Mouse (Mus musculus) adrenal gland, postnatal 25 days (tissue): Measurements from ENCODE around the gene Pde8a. TPM values are rescaled to one million over a fixed set of nuclear protein-coding genes. Genes with fewer than 3 reads are reported as not detected.
A peak's percentile ranks its signal among the peaks of the same experiment; 100 is the strongest.

Experiments used
- DNase-seq: peaks from one replicate; pipeline ENCODE4 v3.0.0; 2021; ENCODE audit warnings: mixed read lengths
- total RNA-seq: library from RNA; stranded (reverse); gene quantifications from 2 replicates; pipeline ENCODE4 v1.2.3, GENCODE M21; 2021

Gene Pde8a
- total RNA-seq, 1 experiment from 2014 or later: 29.9 TPM

GRCm38 (mm10) chr7:81272908-81273307 is 59.5 kb downstream of the Pde8a start:
- no peak for DNase-seq

GRCm38 (mm10) chr7:81278966-81279365 is 65.6 kb downstream of the Pde8a start:
- no peak for DNase-seq

- no peak for DNase-seq
These were observed 67.8 kb downstream of the Pde8a start for GRCm38 (mm10) chr7:81281240-81281639.

GRCm38 (mm10) chr7:81286456-81286855 is 73.1 kb downstream of the Pde8a start:
- no peak for DNase-seq

GRCm38 (mm10) chr7:81286946-81287345 is 73.5 kb downstream of the Pde8a start:
- no peak for DNase-seq

GRCm38 (mm10) chr7:81295169-81295568 is 81.8 kb downstream of the Pde8a start:
- DNase-seq: no peak

GRCm38 (mm10) chr7:81298206-81298605 is 84.8 kb downstream of the Pde8a start:
- no peak for DNase-seq

- DNase-seq: no peak
These were observed 87.9 kb downstream of the Pde8a start for GRCm38 (mm10) chr7:81301323-81301722.

- peak; percentile 20 for DNase-seq
These were observed 90.3 kb downstream of the Pde8a start for GRCm38 (mm10) chr7:81303682-81304081.

- no peak for DNase-seq
These were observed 90.7 kb downstream of the Pde8a start for GRCm38 (mm10) chr7:81304100-81304499.

- no peak for DNase-seq
These were observed 91.3 kb downstream of the Pde8a start for GRCm38 (mm10) chr7:81304675-81305074.

GRCm38 (mm10) chr7:81307735-81308134 is 94.3 kb downstream of the Pde8a start:
- DNase-seq: no peak

GRCm38 (mm10) chr7:81309247-81309646 is 95.9 kb downstream of the Pde8a start:
- no peak for DNase-seq

- DNase-seq: no peak
These were observed 97.7 kb downstream of the Pde8a start for GRCm38 (mm10) chr7:81311130-81311529.

GRCm38 (mm10) chr7:81311581-81311980 is 98.2 kb downstream of the Pde8a start:
- DNase-seq: no peak

GRCm38 (mm10) chr7:81315583-81315982 is 102.2 kb downstream of the Pde8a start:
- peak; percentile 24 for DNase-seq

GRCm38 (mm10) chr7:81319749-81320148 is 106.4 kb downstream of the Pde8a start:
- DNase-seq: no peak

GRCm38 (mm10) chr7:81321776-81322175 is 108.4 kb downstream of the Pde8a start:
- DNase-seq: no peak

- DNase-seq: no peak
These were observed 112.6 kb downstream of the Pde8a start for GRCm38 (mm10) chr7:81326043-81326442.

GRCm38 (mm10) chr7:81326859-81327258 is 113.5 kb downstream of the Pde8a start:
- no peak for DNase-seq

- no peak for DNase-seq
These were observed 114.3 kb downstream of the Pde8a start for GRCm38 (mm10) chr7:81327661-81328060.

GRCm38 (mm10) chr7:81330767-81331166 is 117.4 kb downstream of the Pde8a start:
- no peak for DNase-seq

- DNase-seq: no peak
These were observed 118.5 kb downstream of the Pde8a start for GRCm38 (mm10) chr7:81331851-81332250.

GRCm38 (mm10) chr7:81335705-81336431 is 122.5 kb downstream of the Pde8a start:
- peak; percentile 35 for DNase-seq

GRCm38 (mm10) chr7:81336432-81336786 is 123.0 kb downstream of the Pde8a start:
- peak; percentile 54 for DNase-seq
